Mouse (Mus musculus): ENCODE measurements around the gene Zbtb12.

- TF ChIP-seq POLR2A (IDR thresholded peaks at IDR 0.05; ENCODE audit: extremely low read depth, insufficient read depth, low read length), result no peak
- no peak for TF ChIP-seq CTCF (IDR thresholded peaks at IDR 0.05; ENCODE audit: extremely low read depth, insufficient read depth, low read length)
Measured at GRCm38 (mm10) chr17:34895724-34896123, 16.4 kb downstream of the Zbtb12 start.
